Mouse (Mus musculus) hindbrain, embryonic 15.5 days (tissue): Measurements from ENCODE around the gene Osbpl7. TPM values are rescaled to one million over a fixed set of nuclear protein-coding genes. Genes with fewer than 3 reads are reported as not detected.

Source experiments
- ATAC-seq: fragments of 200-750 bp; cut with Nextera tagmentation; 2 replicates; pipeline ENCODE4 v1.8.0; 2017; ENCODE audit warnings: low read depth, moderate number of reproducible peaks, moderate TSS enrichment; ENCODE audit not compliant: low FRiP score
- H3K27ac ChIP-seq: fragments of 300-500 bp; sonication (generic); replicated peaks from 2 replicates; pipeline ENCODE4 v1.5.1; 2015; ENCODE audit warnings: mild to moderate bottlenecking, inconsistent platforms
- H3K27me3 ChIP-seq: fragments of 300-500 bp; sonication (generic); 2 replicates; pipeline ENCODE4 v1.6.1; 2015; ENCODE audit warnings: control low read depth, inconsistent platforms
- H3K36me3 ChIP-seq: fragments of 300-500 bp; sonication (generic); 2 replicates; pipeline ENCODE4 v1.6.1; 2015; ENCODE audit warnings: control low read depth, inconsistent platforms
- H3K4me1 ChIP-seq: fragments of 300-500 bp; sonication (generic); replicated peaks from 2 replicates; pipeline ENCODE4 v1.6.1; 2015; ENCODE audit warnings: control low read depth, inconsistent platforms
- H3K4me2 ChIP-seq: fragments of 300-500 bp; sonication (generic); 2 replicates; pipeline ENCODE4 v1.6.1; 2015; ENCODE audit warnings: moderate library complexity, mild to moderate bottlenecking, inconsistent platforms
- H3K4me3 ChIP-seq: fragments of 300-500 bp; sonication (generic); 2 replicates; pipeline ENCODE4 v1.5.1; 2015; ENCODE audit warnings: mild to moderate bottlenecking, inconsistent platforms
- H3K9ac ChIP-seq: fragments of 300-500 bp; sonication (generic); 2 replicates; pipeline ENCODE4 v1.6.1; 2015; ENCODE audit warnings: inconsistent platforms
- H3K9me3 ChIP-seq: fragments of 300-500 bp; sonication (generic); 2 replicates; pipeline ENCODE4 v1.6.1; 2016; ENCODE audit warnings: control low read depth, inconsistent platforms
- WGBS: fragments of 180-500 bp; shearing (Covaris S2); methylation state at CpG from one replicate; pipeline ENCODE4 v1.1.7; 2015; 5-methylcytosine and 5-hydroxymethylcytosine counted together
- polyA plus RNA-seq: library from polyadenylated mRNA; unstranded; fragments of >200 nt; fragmentation: Nextera tagmentation; extraction: Ambion mirVana; gene quantifications from 2 replicates; pipeline ENCODE4 v1.2.1, GENCODE M21; 2015

The Osbpl7 gene
- polyA plus RNA-seq, 1 experiment from 2014 or later = 12.2 TPM

GRCm38 (mm10) chr11:97069770-97070169, 19.3 kb downstream of the Osbpl7 start:
- no peak overlapping the region for H3K27ac ChIP-seq

GRCm38 (mm10) chr11:97071129-97071528, 20.7 kb downstream of the Osbpl7 start:
- Histone ChIP-seq H3K4me1 (no peaks in the 10 kb centered on the region), H3K9ac (no peak overlapping the region), H3K27ac (no peak overlapping the region), H3K27me3 (no peaks in the 10 kb centered on the region), H3K36me3 (0 out of 2 replicates have a peak, but pooled peaks cover 10% of the 10 kb centered on the region), H3K9me3 (no peaks in the 10 kb centered on the region), H3K4me2 (no peak overlapping the region), H3K4me3 (no peak overlapping the region)
- no peak for ATAC-seq
- 65% methylated on average over 1 of the region's 1 CpGs for WGBS

More at GRCm38 (mm10) chr11:97069770-97070169, 19.3 kb downstream of the Osbpl7 start:
- no peak for ATAC-seq
- 89% methylated on average over 2 of the region's 2 CpGs for WGBS
- Histone ChIP-seq H3K4me2 (no peak overlapping the region), H3K9me3 (no peaks in the 10 kb centered on the region), H3K4me1 (no peaks in the 10 kb centered on the region), H3K9ac (no peak overlapping the region), H3K36me3 (0 out of 2 replicates have a peak, but pooled peaks cover 10% of the 10 kb centered on the region), H3K4me3 (no peak overlapping the region), H3K27me3 (no peaks in the 10 kb centered on the region)

- H3K27me3 ChIP-seq = no peaks in the 10 kb centered on the region
- 0 out of 2 replicates have a peak, but pooled peaks cover 4% of the 10 kb centered on the region for H3K36me3 ChIP-seq
- ATAC-seq = peak; percentile 51; the same call in 1 of the 2 replicates
- H3K9ac ChIP-seq = no peak overlapping the region
- no peak overlapping the region for H3K27ac ChIP-seq
- H3K9me3 ChIP-seq = no peaks in the 10 kb centered on the region
- no peaks in the 10 kb centered on the region for H3K4me1 ChIP-seq
- H3K4me2 ChIP-seq = no peak overlapping the region
- WGBS = 29% methylated on average over 3 of the region's 3 CpGs
- no peak overlapping the region for H3K4me3 ChIP-seq
These were observed 22.1 kb downstream of the Osbpl7 start for GRCm38 (mm10) chr11:97072533-97072932.

GRCm38 (mm10) chr11:97074235-97074634, 23.8 kb downstream of the Osbpl7 start:
- no peak overlapping the region for H3K27ac ChIP-seq
- 74% methylated on average over 8 of the region's 8 CpGs for WGBS
- no peak overlapping the region for H3K9ac ChIP-seq
- no peaks in the 10 kb centered on the region for H3K4me1 ChIP-seq
- H3K4me2 ChIP-seq = no peak overlapping the region
- ATAC-seq = no peak
- H3K4me3 ChIP-seq = no peak overlapping the region
- no peaks in the 10 kb centered on the region for H3K36me3 ChIP-seq
- no peaks in the 10 kb centered on the region for H3K27me3 ChIP-seq
- no peaks in the 10 kb centered on the region for H3K9me3 ChIP-seq

- H3K27me3 ChIP-seq = no peaks in the 10 kb centered on the region
- no peaks in the 10 kb centered on the region; the same call in 1 of the 2 replicates for H3K4me1 ChIP-seq
- H3K4me3 ChIP-seq = no peak overlapping the region
- WGBS = 60% methylated on average over 4 of the region's 4 CpGs
- no peaks in the 10 kb centered on the region for H3K9me3 ChIP-seq
- no peak overlapping the region for H3K9ac ChIP-seq
- H3K27ac ChIP-seq = no peak overlapping the region
- no peak overlapping the region for H3K4me2 ChIP-seq
- no peaks in the 10 kb centered on the region for H3K36me3 ChIP-seq
- ATAC-seq = no peak
These were observed 28.3 kb downstream of the Osbpl7 start for GRCm38 (mm10) chr11:97078751-97079150.

GRCm38 (mm10) chr11:97080291-97080690, 29.9 kb downstream of the Osbpl7 start:
- no peak for ATAC-seq
- Histone ChIP-seq H3K27me3 (no peaks in the 10 kb centered on the region), H3K4me3 (no peak overlapping the region), H3K9ac (no peak overlapping the region), H3K4me1 (no peaks in the 10 kb centered on the region; the same call in 1 of the 2 replicates), H3K36me3 (no peaks in the 10 kb centered on the region), H3K27ac (no peak overlapping the region), H3K4me2 (no peak overlapping the region), H3K9me3 (no peaks in the 10 kb centered on the region)
- WGBS = 38% methylated on average over 9 of the region's 9 CpGs

GRCm38 (mm10) chr11:97082977-97083376, 32.5 kb downstream of the Osbpl7 start:
- Histone ChIP-seq H3K36me3 (no peaks in the 10 kb centered on the region), H3K9me3 (no peaks in the 10 kb centered on the region), H3K27ac (no peak overlapping the region), H3K4me3 (no peak overlapping the region), H3K27me3 (no peaks in the 10 kb centered on the region), H3K4me2 (no peak overlapping the region), H3K4me1 (no peaks in the 10 kb centered on the region; the same call in 1 of the 2 replicates), H3K9ac (no peak overlapping the region)
- no peak for ATAC-seq
- WGBS = 42% methylated on average over 11 of the region's 11 CpGs

DNA sequence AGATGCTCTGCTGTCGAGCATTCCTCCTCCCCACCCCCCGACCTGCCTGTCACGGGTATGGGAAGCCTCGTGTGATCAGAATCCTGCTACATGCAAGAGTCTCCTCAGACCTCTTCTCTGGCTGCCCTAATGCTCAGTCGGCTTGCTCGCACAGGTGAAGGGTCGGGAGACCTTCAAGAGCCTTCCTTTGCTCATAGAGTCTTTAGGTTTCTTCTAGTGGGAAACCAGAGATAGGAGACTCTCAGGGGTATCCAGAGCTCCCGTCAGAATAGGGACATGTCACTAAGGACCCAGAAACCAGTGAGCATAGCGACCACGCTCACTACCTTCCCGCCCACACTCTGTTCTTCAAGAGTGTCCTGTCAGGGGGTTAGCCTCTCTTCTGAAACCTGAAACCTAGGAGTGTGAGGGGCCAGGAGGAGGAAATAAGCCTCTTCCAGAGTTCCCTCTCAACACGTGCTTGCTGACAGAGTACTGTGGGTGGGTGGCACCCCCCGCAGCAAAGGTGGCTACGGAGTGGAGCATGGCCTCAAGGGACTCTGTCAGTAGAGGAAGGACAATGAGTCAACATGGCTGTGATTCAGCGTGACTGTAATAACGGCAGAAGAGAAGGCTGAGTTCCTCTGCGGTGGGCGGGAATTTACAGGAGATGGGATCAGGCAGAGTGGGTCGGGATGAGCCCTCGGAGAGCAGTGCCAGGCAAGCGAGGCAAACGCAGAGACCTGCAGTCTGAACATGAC, 33.1 kb downstream of the Osbpl7 start:
- Histone ChIP-seq H3K9ac (no peak overlapping the region), H3K36me3 (no peaks in the 10 kb centered on the region), H3K4me1 (no peaks in the 10 kb centered on the region; the same call in 1 of the 2 replicates), H3K4me3 (no peak overlapping the region), H3K27me3 (no peaks in the 10 kb centered on the region), H3K27ac (0 out of 2 replicates have a peak overlapping the region, but pooled peaks have one; percentile 30), H3K4me2 (no peak overlapping the region; the same call in 1 of the 2 replicates), H3K9me3 (0 out of 2 replicates have a peak, but pooled peaks cover under 1% of the 10 kb centered on the region)
- ATAC-seq = no peak
- 38% methylated on average over 22 of the region's 22 CpGs for WGBS

GRCm38 (mm10) chr11:97084821-97085505, 34.5 kb downstream of the Osbpl7 start:
- ATAC-seq = no peak
- H3K4me2 ChIP-seq = no peak overlapping the region
- no peaks in the 10 kb centered on the region for H3K27me3 ChIP-seq
- H3K9ac ChIP-seq = no peak overlapping the region
- no peak overlapping the region for H3K27ac ChIP-seq
- no peaks in the 10 kb centered on the region; the same call in 1 of the 2 replicates for H3K4me1 ChIP-seq
- no peak overlapping the region for H3K4me3 ChIP-seq
- WGBS = 87% methylated on average over 14 of the region's 15 CpGs
- H3K9me3 ChIP-seq = 0 out of 2 replicates have a peak, but pooled peaks cover 3% of the 10 kb centered on the region
- no peaks in the 10 kb centered on the region for H3K36me3 ChIP-seq

- Histone ChIP-seq H3K4me3 (no peak overlapping the region), H3K36me3 (no peaks in the 10 kb centered on the region), H3K4me1 (no peaks in the 10 kb centered on the region; the same call in 1 of the 2 replicates), H3K27me3 (no peaks in the 10 kb centered on the region), H3K9me3 (0 out of 2 replicates have a peak, but pooled peaks cover 3% of the 10 kb centered on the region), H3K4me2 (no peak overlapping the region), H3K27ac (no peak overlapping the region), H3K9ac (no peak overlapping the region)
- 80% methylated on average over 6 of the region's 6 CpGs for WGBS
- ATAC-seq = no peak
These were observed 35.9 kb downstream of the Osbpl7 start for GRCm38 (mm10) chr11:97086365-97086764.

DNA sequence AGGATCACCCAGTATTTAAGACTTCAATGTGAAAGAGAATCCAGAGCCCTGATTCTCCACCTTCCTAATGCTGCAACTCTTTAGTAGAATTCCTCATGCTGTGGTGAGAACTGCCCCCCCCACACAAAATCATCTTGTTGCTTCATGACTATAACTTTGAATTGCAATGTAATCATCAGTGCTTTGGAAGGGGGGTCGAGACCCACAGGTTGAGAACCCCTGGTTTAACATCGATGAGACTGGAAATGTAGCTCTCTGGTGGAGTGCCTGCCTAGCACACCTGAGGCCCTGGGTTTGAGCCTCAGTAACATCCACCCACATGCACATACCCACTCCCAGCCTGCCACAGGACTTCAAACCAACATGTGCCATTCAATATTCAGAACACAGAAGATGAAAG, 44.2 kb downstream of the Osbpl7 start:
- H3K27ac ChIP-seq = no peak overlapping the region

GRCm38 (mm10) chr11:97098791-97099190, 48.4 kb downstream of the Osbpl7 start:
- ATAC-seq = no peak
- Histone ChIP-seq H3K36me3 (no peaks in the 10 kb centered on the region), H3K4me2 (no peak overlapping the region), H3K27ac (no peak overlapping the region), H3K4me1 (no peaks in the 10 kb centered on the region), H3K9ac (no peak overlapping the region), H3K9me3 (no peaks in the 10 kb centered on the region), H3K4me3 (no peak overlapping the region), H3K27me3 (peaks cover 18% of the 10 kb centered on the region)
- 24% methylated on average over 18 of the region's 18 CpGs for WGBS

More for the DNA sequence above, 44.2 kb downstream of the Osbpl7 start:
- no peaks in the 10 kb centered on the region for H3K4me1 ChIP-seq
- no peak overlapping the region for H3K4me3 ChIP-seq
- H3K9ac ChIP-seq = no peak overlapping the region
- no peaks in the 10 kb centered on the region for H3K9me3 ChIP-seq
- H3K36me3 ChIP-seq = no peaks in the 10 kb centered on the region
- peaks cover 12% of the 10 kb centered on the region for H3K27me3 ChIP-seq
- ATAC-seq = no peak
- WGBS = 69% methylated on average over 2 of the region's 2 CpGs
- H3K4me2 ChIP-seq = no peak overlapping the region
